Mouse (Mus musculus): ENCODE results near the gene Vnn3.

The Vnn3 gene

GRCm38 (mm10) chr10:23851228-23851912 lies at the start of gene Vnn3:
Gene Vnn3, plus strand, starts transcription at chr10:23851462.
- DNase-seq (ENCODE audit: low spot score), result no peak

DNA sequence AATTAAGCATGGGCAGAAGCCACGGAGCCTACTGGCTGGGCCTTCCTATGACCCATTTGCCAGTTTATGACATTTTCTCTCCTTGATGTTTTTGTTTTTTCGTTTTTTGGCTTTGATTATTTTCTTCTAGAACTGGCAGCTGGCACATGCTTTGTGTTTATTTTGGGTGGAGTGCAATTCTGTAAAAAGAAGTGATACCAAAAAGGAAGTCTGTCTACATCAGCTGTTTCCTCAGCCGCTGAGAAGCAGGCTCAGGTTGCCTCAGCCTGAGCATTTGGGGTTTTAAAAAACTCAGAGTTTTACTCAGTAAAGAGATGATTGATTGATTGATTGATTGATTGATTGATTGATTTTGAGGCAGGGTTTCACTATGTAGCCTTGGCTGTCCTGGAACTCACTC lies 48.4 kb upstream of the Vnn3 start:
- no peak for DNase-seq (ENCODE audit: low spot score)

- DNase-seq (ENCODE audit: low spot score), result no peak
These were observed 46.6 kb upstream of the Vnn3 start for GRCm38 (mm10) chr10:23804665-23805064.

DNA sequence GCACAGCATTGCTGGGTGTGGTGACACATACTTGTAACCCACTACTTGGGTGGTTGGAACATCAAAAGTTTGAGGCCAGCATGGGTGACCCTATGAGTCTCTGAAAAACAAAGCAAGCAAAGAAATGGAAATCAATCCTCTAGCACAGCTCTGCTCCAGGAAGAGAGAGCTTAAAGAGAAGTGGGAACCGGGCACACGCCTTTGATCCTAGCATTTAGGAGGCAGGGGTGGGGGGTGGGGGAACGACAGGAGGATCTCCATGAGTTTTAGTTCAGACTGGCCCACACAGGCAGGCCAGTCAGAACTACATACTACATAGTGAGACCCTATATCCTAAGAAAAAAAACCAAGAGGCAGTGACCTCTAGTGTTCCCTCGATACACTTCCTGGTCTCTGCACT lies 45.1 kb upstream of the Vnn3 start:
- DNase-seq (ENCODE audit: low spot score), result no peak

GRCm38 (mm10) chr10:23811635-23812437 lies 39.4 kb upstream of the Vnn3 start:
- peak; percentile 69 for DNase-seq (ENCODE audit: low spot score)

DNA sequence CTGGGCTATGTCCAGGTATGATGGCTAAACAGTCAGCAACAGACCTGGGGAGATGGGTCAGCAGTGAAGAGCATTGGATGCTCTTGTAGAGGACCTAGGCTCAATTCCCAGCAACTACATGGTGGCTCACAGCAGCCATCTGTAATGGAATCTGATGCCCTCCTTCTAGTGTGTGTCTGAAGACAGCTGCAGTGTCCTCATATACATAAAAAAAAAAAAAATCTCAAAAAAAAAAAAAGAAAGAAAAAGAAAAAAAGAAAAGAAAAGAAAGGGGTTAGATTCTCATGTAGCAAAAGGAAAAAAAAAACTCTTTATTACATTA lies 38.9 kb upstream of the Vnn3 start:
- no peak for DNase-seq (ENCODE audit: low spot score)

GRCm38 (mm10) chr10:23812852-23813766 lies 38.2 kb upstream of the Vnn3 start:
- DNase-seq (ENCODE audit: low spot score), result no peak

DNA sequence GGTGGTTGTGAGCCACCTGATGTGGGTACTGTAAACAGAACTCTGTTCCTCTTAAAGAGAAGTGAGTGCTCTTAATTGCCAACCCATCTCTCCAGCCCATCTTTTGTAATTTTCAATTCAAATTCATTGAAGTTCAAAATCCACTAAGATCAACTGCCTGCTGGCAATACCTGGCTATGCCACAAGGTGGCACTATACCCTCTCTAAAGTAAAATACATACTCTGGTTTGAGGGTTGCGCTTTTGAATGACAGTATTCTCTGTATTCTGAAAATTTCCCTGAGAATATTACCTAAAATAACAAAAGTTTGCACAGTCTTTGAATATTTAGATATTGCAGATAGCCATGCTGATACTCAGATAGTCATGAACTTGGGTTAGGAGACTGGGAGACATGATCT lies 36.1 kb upstream of the Vnn3 start:
- DNase-seq (ENCODE audit: low spot score), result peak; percentile 78

- DNase-seq (ENCODE audit: low spot score), result no peak
These were observed 35.0 kb upstream of the Vnn3 start for GRCm38 (mm10) chr10:23816241-23816640.

- DNase-seq (ENCODE audit: low spot score), result no peak
These were observed 24.7 kb upstream of the Vnn3 start for GRCm38 (mm10) chr10:23826516-23826915.

- no peak for DNase-seq (ENCODE audit: low spot score)
These were observed 15.0 kb upstream of the Vnn3 start for GRCm38 (mm10) chr10:23836003-23836964.

DNA sequence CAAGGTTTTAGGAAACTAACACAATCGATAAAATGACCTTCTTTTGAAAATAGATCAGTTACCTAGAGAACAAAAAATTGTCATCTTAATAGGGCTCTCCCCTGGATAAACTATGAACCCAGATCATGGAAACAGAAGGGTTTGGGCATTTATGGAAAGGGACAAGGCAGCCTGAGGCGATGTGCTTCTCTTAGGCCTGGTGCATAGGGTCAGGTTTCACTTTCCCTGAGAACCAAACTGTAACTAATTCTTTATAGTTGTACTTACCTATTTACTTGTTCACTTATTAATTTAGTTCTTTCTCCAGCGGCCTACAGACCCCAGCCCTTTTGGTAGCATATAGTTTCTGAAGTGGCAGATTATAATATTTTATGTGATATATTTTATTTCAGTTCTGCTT lies 14.1 kb upstream of the Vnn3 start:
- no peak for DNase-seq (ENCODE audit: low spot score)

DNA sequence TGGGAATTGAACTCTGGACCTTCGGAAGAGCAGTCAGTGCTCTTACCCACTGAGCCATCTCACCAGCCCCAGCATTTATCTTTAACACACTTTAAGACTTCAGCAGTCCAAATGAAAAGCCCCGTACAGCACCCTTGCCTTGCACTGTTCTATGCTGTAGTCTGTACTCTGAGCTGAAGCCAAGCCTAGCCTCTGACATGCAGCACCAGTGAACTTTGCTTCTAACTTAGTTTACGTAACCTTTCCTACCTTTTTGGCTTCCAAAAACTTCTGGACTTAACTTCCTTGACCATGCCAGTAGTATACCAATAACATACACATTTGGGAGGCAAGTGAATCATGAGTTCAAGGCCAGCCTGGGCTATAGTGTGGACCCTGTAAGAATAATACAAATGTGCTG lies 12.4 kb upstream of the Vnn3 start:
- DNase-seq (ENCODE audit: low spot score), result no peak

GRCm38 (mm10) chr10:23839368-23839767 lies 11.9 kb upstream of the Vnn3 start:
- no peak for DNase-seq (ENCODE audit: low spot score)

DNA sequence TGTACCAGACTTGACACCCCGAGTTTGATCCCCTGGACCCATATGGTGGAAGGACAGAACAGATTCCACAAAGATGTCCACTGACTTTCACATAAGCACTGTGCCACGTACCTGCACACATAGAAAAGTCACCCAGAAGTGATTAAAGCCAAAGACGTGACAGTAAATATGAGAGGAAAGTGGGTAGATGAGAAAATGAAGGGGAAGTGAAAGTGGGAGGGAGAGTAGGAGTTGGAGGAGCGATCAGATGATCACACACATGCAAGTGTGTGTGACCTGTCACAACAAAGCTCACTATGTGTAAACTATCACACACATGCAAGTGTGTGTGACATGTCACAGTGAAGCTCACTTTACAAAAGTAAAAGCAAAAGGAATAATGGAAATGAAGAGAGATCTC lies 10.8 kb upstream of the Vnn3 start:
- no peak for DNase-seq (ENCODE audit: low spot score)

DNA sequence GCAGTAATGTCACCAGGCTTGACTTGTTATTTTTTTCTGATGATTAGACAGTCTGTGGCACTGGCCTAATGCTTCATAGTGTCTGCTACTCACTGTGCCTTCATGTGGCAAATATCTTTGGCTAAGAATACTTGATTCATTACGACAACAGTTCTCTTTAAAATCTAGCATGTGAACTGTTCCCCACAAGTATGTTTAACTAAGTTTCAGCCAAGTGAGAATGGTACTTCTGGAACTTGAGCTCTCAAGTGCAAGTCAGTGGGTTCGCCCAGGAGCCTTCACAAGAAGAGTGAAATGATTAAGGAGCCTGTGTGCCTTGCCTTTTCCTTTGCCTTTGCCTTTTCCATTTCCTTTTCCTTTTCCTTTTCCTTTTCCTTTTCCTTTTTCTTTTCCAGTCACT lies 834 bp downstream of the Vnn3 start:
- no peak for DNase-seq (ENCODE audit: low spot score)

- no peak for DNase-seq (ENCODE audit: low spot score)
These were observed 13.4 kb downstream of the Vnn3 start for GRCm38 (mm10) chr10:23864362-23865312.

DNA sequence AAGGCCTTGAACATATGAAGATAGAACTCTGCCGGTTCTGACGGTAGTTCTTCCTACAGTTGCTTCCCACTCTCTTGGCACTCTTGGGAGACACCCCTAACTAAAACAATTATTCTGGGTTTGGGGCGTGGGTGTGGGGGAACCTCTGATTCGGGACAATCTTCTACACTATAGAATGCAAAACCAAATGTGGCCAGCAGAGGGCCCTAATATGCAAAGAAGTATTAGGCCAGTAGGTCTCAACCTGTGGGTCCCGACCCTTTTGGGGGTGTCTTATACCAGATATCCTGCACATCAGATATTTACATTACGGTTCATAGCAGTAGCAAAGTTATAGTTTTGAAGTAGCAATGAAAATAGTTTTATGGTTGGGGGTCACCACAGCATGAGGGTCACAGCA lies 29.4 kb downstream of the Vnn3 start:
- peak; percentile 24 for DNase-seq (ENCODE audit: low spot score)

GRCm38 (mm10) chr10:23884910-23885309 lies 33.6 kb downstream of the Vnn3 start:
- no peak for DNase-seq (ENCODE audit: low spot score)

GRCm38 (mm10) chr10:23886060-23886459 lies 34.8 kb downstream of the Vnn3 start:
- DNase-seq (ENCODE audit: low spot score), result no peak

Data from urinary bladder, postnatal 25 days (tissue).